Mouse (Mus musculus): ENCODE measurements around the gene Pacs1. TPM values are rescaled to one million over a fixed set of nuclear protein-coding genes. Genes with fewer than 3 reads are reported as not detected.

The Pacs1 gene
- 18.5 and 34.5 TPM in 2 replicates for polyA plus RNA-seq (2021; fragmentation: Nextera tagmentation)
- long read RNA-seq, experiment 1, full-length matches to known transcripts, result 23 of 43 reads
- long read RNA-seq, experiment 1, partial matches to known transcripts, result 19 of 43 reads
- long read RNA-seq, experiment 1, other reads (novel, unspliced or antisense), result 1 of 43 reads
- long read RNA-seq, experiment 2, full-length matches to known transcripts, result 1 of 26 reads
- long read RNA-seq, experiment 2, partial matches to known transcripts, result 25 of 26 reads
- long read RNA-seq, experiment 2, other reads (novel, unspliced or antisense), result 0 of 26 reads

DNA sequence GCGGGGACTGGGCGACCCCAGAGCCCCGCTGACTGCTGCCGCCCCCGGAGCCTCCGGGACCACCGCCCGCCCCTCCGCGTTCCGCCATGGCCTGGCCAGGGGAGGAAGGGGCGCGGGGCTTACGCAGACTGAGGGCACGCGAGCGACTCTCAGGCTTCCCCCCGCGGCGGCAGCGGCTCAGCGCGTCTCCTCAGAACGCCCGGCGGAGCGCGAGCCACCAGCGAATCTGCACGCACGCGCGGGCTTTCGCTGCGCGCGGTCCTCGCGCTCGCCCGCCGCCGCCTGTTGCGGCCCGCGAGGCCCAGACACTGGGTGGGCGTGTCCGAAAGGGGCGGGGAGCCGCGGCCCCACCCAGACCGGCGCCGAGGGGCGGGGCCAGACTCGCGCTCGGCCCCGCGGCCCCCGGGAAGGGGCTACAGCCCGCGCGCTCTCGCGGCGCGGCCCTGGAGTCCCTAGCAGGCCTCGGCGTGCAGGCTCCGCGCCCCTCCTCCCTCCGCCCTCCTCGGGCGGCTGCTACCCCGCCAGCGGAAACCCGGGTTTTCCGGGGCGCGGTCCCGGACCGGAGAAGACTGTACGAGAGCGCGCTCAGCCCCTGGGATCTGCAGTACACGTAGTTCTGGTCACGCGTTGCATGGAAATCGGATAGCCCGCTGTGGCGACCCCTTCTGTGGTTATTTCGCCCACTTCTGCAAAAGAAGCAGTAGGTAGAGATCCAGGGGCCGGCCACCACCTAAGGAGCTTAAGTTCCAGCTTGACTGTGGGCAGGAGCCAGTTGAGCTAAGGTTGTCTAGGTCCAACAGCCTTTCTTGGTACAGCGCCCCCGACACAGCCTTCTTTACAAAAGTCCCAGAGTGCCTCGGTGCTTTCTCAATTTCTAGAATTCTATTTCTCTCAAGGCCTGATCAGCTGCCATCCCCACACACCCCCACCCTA is at the start of gene Pacs1:
Pacs1 (minus strand) TSS at position 319 of the 933 bp plus-strand sequence.

DNA sequence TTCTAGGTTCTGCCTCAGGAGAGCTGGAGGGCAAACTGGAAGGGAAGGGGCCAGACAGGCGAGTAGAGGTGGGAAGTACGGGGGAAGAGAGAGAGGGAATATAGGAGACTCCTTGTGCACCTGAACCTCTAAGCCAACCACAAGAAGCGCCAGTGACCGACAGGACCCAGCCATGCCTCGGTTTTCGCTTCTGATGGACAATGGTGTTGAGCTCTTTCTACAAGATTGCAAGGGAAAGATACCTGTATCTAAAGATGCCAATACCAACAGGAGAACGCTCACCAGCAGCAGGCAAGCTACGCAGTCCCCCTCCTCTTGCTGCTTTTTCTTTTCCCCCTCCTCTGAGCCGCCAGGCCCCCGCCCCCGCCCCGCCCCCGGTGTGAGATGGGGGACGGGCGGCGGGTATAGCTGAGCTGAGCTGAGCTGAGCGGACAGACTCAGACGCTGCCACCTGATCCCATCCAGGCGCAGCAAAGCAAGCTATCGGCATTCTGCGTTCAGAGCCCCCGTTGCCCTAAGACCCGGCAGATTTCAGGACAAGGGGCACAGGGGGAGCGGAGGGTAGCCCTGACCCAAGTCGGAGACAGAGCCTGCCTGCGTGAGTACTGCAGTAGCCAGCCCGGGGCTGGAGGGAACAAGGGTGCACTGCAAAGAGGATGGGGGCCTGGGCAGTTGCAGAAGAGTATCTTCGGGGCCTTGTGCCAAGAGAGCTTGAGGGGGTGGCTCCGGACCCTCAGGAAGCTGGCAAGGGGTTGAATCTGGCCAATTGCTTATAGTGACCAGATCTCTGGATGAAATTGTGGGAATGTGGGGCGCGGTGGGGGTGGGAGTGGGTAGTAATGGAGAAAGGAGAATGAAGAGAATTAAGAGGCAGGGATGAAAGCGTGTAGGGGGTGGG is 25.2 kb upstream of the Pacs1 start, which contains the start of gene Gal3st3:
Gal3st3 (plus strand) TSS at position 429 of the 898 bp plus-strand sequence.

DNA sequence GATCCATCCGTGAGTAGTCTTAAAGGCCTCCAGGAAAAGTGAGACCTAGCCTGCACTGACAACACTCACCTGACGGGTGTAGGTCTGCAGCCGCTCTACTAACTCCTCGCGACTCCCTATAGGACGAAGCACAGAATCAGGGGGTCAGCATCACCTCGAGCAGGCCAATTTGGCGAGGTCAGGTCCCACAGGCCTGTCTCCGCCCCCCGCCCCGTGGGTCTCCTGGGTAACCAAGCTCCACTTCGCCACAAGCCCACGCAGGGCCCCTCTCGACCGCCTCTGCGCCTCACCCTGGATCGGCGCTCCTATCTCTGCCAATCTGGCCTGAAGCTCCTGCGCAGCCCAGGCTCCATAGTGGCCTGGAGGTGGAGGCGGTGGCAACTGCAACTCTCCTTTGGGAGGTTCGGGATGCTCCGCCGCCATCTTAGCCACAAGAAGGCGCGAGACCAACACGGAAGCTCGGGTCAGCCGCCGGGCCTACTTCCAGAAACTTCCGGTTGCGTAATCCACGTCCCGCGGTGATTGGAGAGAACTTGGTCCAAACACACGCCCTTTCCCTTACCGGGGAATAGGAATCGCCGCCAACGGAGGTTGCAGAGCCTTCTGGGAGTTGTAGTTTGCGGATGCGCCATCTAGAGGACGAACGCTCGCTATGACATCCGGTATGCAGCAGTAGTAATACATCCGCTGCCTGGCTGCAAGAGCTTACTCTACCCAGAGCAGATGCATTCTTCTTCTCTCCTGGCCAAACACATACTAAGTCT is 22.2 kb upstream of the Pacs1 start, which contains the start of gene Sf3b2:
Sf3b2 (minus strand) TSS at position 484 of the 764 bp plus-strand sequence.

DNA sequence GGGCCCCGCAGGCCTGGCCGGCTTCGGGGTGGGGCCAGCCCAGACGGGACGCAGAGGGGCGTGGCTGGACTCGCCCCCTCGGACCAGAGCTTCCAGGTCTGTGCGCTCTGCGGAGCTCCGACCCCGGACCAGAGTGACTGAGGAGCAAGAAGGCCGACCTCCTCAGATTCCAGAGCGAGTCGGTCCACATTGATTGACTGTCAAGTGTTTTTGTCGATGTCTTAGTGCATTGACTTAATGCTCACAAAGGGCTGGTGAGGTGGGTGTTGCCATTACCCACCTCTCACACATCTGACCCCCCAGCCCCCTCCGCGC is 154.6 kb downstream of the Pacs1 start, which contains the start of gene Klc2:
Klc2 (minus strand) TSS at position 177 of the 315 bp plus-strand sequence.

DNA sequence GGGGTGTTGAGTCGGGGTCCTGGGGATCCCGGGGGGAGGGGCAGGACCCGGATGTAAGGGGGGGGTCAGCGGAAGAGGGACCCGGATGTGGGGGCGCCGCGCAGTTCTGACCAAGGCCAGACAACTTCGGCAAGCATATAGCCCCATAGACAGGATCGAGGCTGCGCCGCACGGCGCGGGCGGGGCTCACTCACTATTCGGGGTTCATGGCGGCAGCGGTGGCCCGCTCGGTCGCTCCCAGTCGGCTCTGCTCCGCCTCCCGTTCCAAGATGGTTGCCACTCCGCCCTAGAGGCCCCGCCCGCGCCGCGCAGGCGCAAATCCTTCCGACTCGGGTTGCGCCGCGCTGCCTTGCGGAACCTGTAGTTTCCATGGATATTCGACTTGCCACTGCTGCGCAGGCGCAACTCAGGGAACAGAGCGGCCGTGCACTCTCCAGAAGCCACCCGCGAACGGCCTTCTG is 166.2 kb downstream of the Pacs1 start, which contains the start of gene Rab1b:
Rab1b (minus strand) TSS at position 342 of the 461 bp plus-strand sequence.

DNA sequence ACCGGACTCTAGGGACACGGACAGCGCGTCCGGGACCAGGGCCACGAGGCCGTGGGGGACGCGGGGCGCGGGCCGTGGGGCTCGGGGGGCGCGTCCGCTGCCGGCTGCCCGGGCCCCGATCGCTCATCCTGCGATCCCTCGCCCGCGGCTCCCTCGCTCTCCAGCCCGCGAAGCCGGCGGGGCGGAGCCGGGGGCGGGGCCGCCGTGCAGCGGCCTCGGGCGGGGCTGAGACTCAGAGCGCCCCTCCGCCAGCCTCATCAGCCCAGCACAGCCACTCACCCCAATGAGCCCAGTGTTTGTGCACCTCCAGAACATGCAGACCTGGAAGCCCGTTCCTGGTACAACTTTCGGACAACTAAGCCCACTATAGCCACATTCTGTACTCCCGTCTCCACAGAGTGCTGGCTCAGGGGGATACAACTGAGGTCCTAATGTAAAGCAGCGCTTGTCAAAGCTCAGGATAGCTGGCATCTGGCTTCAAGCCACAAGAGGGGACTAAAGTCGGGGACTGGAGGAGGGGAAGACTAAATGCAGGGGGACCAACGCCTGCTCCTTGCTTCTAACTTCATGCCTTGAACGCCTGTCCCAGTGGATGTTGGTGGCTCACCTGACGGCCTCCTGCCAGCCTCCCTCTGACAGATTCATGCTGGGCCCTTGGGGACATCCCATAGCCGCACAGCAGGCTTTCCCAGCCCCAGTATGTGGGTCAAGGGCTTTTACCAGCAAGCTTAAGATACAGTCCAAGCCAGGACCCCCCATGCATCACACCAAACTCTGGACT is 174.4 kb downstream of the Pacs1 start, which contains the start of gene Cnih2:
Cnih2 (minus strand) TSS at position 159 of the 781 bp plus-strand sequence.

DNA sequence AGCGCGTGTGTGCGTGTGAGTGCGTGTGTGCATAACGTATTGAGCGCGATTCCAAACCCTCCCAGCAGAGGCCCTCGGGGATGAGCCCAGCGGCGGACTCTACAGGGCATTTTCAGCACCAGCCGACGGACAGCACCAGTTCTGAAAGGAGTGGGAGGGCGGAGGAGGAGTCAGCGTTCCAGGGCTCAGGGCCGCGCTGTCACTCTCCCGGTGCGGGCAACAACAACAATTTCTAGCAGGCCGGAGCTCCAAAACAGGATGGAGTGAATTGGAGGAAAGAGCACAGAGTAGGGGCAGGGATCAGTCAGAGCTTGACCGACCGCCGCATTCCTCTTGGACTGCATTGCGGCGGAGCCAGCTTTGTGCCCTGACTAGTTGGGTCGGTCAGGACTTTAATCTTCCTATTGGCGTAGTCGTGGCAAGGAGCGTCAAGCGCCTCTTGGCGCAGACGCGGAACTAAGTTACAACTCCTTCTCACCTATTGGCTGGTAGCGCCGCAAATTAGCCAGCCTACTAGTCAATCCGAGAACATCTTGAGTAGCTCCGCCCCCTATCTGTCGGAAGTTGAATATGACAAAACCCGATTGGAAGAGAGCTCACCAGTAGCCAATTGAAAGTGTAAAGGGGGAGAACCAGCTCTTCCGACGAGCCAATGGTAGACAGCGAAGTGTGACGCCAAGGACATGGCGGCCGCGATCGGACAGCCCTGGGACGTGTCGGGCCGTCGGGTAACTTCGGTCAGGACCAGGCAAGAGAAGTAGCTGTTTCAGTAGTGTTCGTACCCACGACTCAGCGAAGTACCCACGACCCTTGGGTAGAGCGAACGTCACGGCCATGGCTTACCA is 184.8 kb downstream of the Pacs1 start, which contains the start of gene Yif1a:
Yif1a (plus strand) TSS at position 655 of the 845 bp plus-strand sequence.

DNA sequence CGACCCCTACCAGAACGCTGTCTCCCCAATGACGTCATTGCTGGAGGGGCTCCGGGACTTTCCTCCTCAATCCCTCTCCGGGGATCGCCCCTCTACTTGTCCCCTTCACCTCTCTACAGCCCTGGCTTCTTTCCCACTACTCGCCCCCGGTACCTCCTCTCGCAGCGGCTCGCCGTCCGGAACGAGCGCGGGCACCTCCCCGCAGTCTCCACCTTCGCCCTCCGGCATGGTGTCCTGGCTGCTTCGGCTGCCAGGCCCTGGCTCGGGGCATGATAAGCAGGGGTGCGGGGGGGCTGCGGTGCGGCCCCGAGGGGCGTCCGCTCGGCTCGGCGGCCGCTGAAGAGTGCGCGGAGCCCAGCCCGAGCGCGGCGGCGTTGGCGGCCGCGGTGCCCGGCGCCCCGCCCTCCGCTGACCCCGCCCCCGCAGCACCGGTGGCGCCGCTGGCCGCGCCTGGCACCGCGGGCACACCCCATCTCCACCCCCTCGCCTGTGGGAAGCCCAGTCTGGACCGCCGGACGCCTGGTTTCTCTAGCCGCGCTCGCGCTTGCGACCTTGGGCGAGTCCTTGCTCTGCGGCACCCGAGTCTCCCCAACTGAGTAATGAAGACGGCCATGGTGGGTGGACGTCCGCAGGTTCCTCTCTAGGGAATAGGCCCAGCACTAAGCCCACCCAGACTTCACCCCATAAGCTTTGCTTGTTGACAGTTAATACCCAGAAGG is 187.6 kb downstream of the Pacs1 start, which contains the start of gene Tmem151a:
Tmem151a (minus strand) TSS at position 387 of the 719 bp plus-strand sequence.

Other genes starting within 250 kb of the Pacs1 start
- gene Slc29a2, start 249.3 kb downstream of the Pacs1 start, polyA plus RNA-seq (2021; fragmentation: Nextera tagmentation), result 6.6 and 8.4 TPM in 2 replicates
- gene B4gat1, start 234.3 kb downstream of the Pacs1 start, polyA plus RNA-seq (2021; fragmentation: Nextera tagmentation), result 129 and 165 TPM in 2 replicates
- gene AC124502.3, start 234.2 kb downstream of the Pacs1 start, polyA plus RNA-seq (2021; fragmentation: Nextera tagmentation), result 1.7 and 2.9 TPM in 2 replicates
- gene Brms1, start 231.8 kb downstream of the Pacs1 start, polyA plus RNA-seq (2021; fragmentation: Nextera tagmentation), result 33.0 and 37.7 TPM in 2 replicates
- gene Rin1, start 222.6 kb downstream of the Pacs1 start, polyA plus RNA-seq (2021; fragmentation: Nextera tagmentation), result 13.6 and 19.4 TPM in 2 replicates
- gene Cd248, start 205.0 kb downstream of the Pacs1 start, polyA plus RNA-seq (2021; fragmentation: Nextera tagmentation), result 2.3 and 4.5 TPM in 2 replicates
- gene Tmem151a, start 187.6 kb downstream of the Pacs1 start, polyA plus RNA-seq (2021; fragmentation: Nextera tagmentation), result 148 and 149 TPM in 2 replicates
- gene Yif1a, start 184.6 kb downstream of the Pacs1 start, polyA plus RNA-seq (2021; fragmentation: Nextera tagmentation), result 36.4 and 56.7 TPM in 2 replicates
- gene Cnih2, start 174.6 kb downstream of the Pacs1 start, polyA plus RNA-seq (2021; fragmentation: Nextera tagmentation), result 37.0 and 528 TPM in 2 replicates
- 140 and 175 TPM in 2 replicates for gene Rab1b, start 166.0 kb downstream of the Pacs1 start, polyA plus RNA-seq (2021; fragmentation: Nextera tagmentation)
- 11.6 and 37.2 TPM in 2 replicates for gene Klc2, start 154.6 kb downstream of the Pacs1 start, polyA plus RNA-seq (2021; fragmentation: Nextera tagmentation)
- gene Sf3b2, start 22.3 kb upstream of the Pacs1 start, polyA plus RNA-seq (2021; fragmentation: Nextera tagmentation), result 203 and 220 TPM in 2 replicates
- 30.0 and 34.7 TPM in 2 replicates for gene Gal3st3, start 25.2 kb upstream of the Pacs1 start, polyA plus RNA-seq (2021; fragmentation: Nextera tagmentation)
- gene Catsper1, start 62.6 kb upstream of the Pacs1 start, polyA plus RNA-seq (2021; fragmentation: Nextera tagmentation), result not detected in 2 replicates
- gene Cst6, start 76.5 kb upstream of the Pacs1 start, polyA plus RNA-seq (2021; fragmentation: Nextera tagmentation), result 50.0 and 72.9 TPM in 2 replicates
- gene Eif1ad, start 93.6 kb upstream of the Pacs1 start, polyA plus RNA-seq (2021; fragmentation: Nextera tagmentation), result 29.9 and 34.7 TPM in 2 replicates
- gene Banf1, start 94.0 kb upstream of the Pacs1 start, polyA plus RNA-seq (2021; fragmentation: Nextera tagmentation), result 160 and 199 TPM in 2 replicates
- gene Sart1, start 115.6 kb upstream of the Pacs1 start, polyA plus RNA-seq (2021; fragmentation: Nextera tagmentation), result 26.4 and 29.3 TPM in 2 replicates
- not detected in 2 replicates for gene Tsga10ip, start 129.4 kb upstream of the Pacs1 start, polyA plus RNA-seq (2021; fragmentation: Nextera tagmentation)
- gene Drap1, start 151.9 kb upstream of the Pacs1 start, polyA plus RNA-seq (2021; fragmentation: Nextera tagmentation), result 166 and 215 TPM in 2 replicates
- gene AI837181, start 152.0 kb upstream of the Pacs1 start, polyA plus RNA-seq (2021; fragmentation: Nextera tagmentation), result 42.0 and 45.8 TPM in 2 replicates
- 0.19 TPM in 1 of 2 replicates, not detected in the other for gene Fosl1, start 174.4 kb upstream of the Pacs1 start, polyA plus RNA-seq (2021; fragmentation: Nextera tagmentation)
- gene Ccdc85b, start 184.8 kb upstream of the Pacs1 start, polyA plus RNA-seq (2021; fragmentation: Nextera tagmentation), result 20.7 and 40.8 TPM in 2 replicates
- 93.1 and 106 TPM in 2 replicates for gene Fibp, start 187.5 kb upstream of the Pacs1 start, polyA plus RNA-seq (2021; fragmentation: Nextera tagmentation)
- gene Ctsw, start 195.4 kb upstream of the Pacs1 start, polyA plus RNA-seq (2021; fragmentation: Nextera tagmentation), result 0.23 TPM in 1 of 2 replicates, not detected in the other
- gene Efemp2, start 200.8 kb upstream of the Pacs1 start, polyA plus RNA-seq (2021; fragmentation: Nextera tagmentation), result 13.0 and 16.9 TPM in 2 replicates
- 18.7 and 21.5 TPM in 2 replicates for gene Mus81, start 215.3 kb upstream of the Pacs1 start, polyA plus RNA-seq (2021; fragmentation: Nextera tagmentation)
- gene Cfl1, start 217.3 kb upstream of the Pacs1 start, polyA plus RNA-seq (2021; fragmentation: Nextera tagmentation), result 823 and 1,622 TPM in 2 replicates
- not detected in 2 replicates for gene 1700020D05Rik, start 230.7 kb upstream of the Pacs1 start, polyA plus RNA-seq (2021; fragmentation: Nextera tagmentation)
- 58.0 and 58.2 TPM in 2 replicates for gene Snx32, start 237.4 kb upstream of the Pacs1 start, polyA plus RNA-seq (2021; fragmentation: Nextera tagmentation)